Mouse (Mus musculus): ENCODE data around the gene Gm17655. TPM values are rescaled to one million over a fixed set of nuclear protein-coding genes. Genes with fewer than 3 reads are reported as not detected.
"Not testable (repeated sequence)": the region's sequence is repeated elsewhere in the genome, so short reads cannot be mapped to it uniquely, and the experiment has no call there.

Gm17655 gene
- total RNA-seq, 2 experiments from 2014 or later = 2.0 to 8.6 TPM

DNA sequence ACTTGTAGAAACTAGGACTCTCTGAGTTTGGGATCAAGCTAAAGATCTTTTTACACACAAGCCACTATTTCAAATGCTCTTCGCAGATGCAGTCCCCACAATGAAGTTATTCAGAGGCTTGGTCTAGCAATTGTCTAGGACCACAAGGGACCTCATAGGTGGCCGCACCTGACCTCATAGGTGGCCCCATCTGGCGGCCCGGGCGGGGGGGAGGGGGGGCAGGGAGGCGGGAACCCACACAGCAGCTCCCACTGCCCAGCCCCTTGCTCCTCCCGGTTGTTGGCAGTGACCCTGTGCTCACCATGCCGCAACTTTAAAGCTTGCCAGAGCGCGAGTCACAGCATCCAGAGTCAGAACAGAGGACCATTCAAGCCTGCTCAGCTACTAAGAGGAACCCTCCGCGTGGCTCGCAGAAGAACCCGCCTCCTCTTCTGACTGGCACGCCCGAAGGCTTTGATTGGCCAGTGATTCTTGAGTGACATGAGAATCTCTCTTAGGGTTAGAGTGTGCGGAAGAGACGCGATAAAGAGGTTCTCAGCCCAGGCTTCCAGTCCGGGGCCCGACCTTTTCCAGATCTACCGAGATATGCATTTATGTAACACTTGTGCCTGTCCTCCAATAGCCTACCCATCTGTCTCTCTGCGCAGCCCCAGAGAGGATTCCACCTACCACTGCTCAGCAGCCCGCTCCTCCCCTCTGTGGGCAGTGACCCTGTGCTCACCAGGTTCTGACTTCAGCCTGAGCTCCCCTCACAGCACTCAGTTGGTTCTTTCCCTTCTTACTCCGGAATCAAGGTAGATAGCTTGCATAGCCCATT, 21.9 kb upstream of the Gm17655 start, which contains the start of gene Gm35315:
Gm35315 (minus strand) TSS at position 391 of the 817 bp plus-strand sequence.
- peak; percentile 100 for ATAC-seq (replicated peaks; ENCODE audit: low FRiP score, poor library complexity, severe bottlenecking)

GRCm38 (mm10) chr5:110091546-110091945, 19.2 kb upstream of the Gm17655 start:
- no peak for ATAC-seq (replicated peaks; ENCODE audit: low FRiP score, poor library complexity, severe bottlenecking)

DNA sequence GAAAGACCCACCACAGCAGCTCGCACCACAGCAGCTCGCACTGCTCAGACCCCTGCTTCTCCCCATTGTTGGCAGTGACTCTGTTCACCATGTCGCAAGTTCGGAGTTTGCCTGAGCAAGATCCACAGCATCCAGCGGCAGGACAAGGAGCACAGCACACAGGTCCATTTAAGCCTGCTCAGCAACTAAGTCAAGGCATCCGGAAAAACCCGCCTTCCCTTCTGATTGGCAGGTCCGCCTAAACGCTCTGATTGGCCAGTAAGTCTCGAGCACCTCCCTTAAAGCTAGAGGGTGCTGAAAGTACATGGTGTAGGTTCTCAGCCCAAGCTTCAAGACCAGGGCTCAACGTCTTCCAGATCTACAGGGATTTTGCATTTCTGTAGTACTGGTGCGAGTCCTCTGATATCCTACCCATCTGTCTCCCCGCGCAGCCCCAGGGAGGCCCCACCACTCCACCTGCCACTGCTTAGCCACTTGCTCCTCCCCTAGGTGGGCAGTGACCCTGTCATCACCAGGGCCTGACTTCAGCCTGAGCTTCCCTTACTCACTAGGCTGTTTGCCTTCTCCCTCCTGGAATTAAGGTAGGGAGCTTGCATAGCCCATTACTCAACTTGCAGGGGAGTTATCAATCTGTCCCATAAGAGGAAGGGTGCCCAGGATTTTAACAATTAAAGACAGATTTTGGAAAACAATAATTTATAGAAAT, 14.0 kb upstream of the Gm17655 start:
- no peak for ATAC-seq (replicated peaks; ENCODE audit: low FRiP score, poor library complexity, severe bottlenecking)

DNA sequence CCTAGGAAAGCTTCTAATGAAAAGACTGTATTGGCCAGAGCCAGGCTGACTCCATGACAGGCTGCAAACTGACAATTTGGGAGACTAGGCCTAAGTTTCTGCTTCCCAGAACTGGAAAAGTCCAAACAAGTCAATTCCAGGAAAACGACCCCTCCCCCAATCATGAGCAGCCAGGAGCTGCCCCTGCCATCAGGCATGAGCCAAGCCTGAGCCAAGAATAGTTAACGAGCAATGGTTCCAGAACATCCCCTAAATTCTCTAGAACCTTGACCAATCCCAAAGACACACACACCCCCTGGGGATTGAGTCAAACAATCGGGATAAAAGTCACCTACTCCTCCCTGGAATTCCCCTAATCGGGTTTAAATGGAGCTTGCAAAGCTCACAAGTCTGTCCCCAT, 10.6 kb upstream of the Gm17655 start:
- no peak for ATAC-seq (replicated peaks; ENCODE audit: low FRiP score, poor library complexity, severe bottlenecking)

DNA sequence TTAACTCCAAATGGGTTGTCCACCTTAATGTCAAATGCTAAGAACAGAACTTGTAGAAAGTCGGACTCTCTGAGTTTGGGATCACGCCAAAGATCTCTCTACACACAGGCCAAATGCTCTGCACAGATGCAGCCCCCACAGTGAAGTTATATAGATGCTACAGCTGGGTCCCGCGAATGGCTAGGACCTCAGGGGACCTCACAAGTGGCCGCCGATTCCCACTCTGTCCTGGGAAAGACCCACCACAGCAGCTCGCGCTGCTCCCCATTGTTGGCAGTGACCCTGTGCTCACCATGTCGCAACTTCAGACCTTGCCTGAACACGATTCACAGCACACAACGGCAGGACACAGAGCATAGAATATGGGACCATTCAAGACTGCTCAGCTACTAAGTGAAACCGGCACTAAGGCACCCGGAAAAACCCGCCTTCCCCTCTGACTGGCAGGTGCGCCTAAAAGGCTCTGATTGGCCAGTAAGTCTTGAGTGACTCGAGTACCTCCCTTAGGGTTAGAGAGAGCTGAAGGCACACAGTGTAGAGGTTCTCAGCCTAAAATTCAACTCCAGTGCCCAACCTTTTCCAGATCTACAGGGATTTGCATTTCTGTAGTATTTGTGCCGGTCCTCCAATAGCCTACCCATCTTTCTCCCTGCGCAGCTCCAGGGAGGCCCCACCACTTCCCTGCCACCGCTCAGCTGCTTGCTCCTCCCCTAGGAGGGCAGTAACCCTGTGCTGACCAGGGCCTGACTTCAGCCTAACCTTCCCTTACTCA, 14.5 kb downstream of the Gm17655 start:
- peak; percentile 99 for ATAC-seq (replicated peaks; ENCODE audit: low FRiP score, poor library complexity, severe bottlenecking)

GRCm38 (mm10) chr5:110023694-110024427, 48.5 kb downstream of the Gm17655 start:
- ATAC-seq (replicated peaks; ENCODE audit: low FRiP score, poor library complexity, severe bottlenecking) = not testable (repeated sequence)

DNA sequence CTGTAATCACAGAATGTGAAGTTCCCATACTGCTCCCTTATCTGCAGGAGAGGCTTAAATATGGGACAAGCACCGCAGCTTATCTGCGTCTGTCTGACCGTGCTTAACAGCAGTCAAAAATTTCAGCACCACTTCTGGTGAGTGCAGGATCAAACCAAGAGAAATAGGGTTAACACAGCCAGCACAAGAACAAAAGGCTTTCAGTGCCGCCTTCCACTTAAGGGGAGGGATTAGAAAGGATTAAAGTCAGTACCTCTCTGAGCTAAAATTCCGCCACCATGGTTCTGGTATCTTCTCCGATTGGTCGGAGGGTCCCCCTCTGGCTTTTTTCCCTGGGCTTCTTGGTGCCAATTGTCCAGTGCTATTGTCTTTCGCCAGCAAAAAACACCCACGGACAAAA, 49.0 kb downstream of the Gm17655 start:
- ATAC-seq (replicated peaks; ENCODE audit: low FRiP score, poor library complexity, severe bottlenecking) = no peak

DNA sequence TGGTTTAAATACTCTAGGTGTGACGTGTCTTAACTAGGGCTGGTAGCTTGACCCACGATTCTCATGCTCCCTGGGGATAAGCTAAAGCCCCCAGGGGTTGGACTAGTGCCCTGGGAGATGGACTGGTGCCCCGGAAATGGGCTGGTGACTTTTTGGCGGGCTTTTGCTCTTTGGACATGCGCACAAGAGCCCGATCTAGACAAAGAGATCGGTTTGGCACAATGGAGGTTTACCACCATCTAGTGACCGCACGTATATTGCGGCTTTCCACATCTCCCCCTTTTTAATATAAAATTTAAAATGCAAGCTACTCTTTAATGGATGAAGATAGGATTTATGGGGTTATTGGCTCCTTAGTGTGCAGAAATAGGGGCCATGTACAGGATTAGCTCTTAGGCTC, 56.5 kb downstream of the Gm17655 start:
- ATAC-seq (replicated peaks; ENCODE audit: low FRiP score, poor library complexity, severe bottlenecking) = not testable (repeated sequence)

Other genes with a start within 250 kb of the Gm17655 start
- 0.38 and 1.5 TPM in 2 replicates for gene Gm15446, start 149.1 kb downstream of the Gm17655 start, total RNA-seq (2015; ENCODE audit: low replicate concordance)
- 1.5 and 57.6 TPM in 2 replicates for gene Gm15446, start 149.1 kb downstream of the Gm17655 start, total RNA-seq (2017; ENCODE audit: low replicate concordance)
- 8.2 and 12.3 TPM in 2 replicates for gene Zfp932, start 76.0 kb downstream of the Gm17655 start, total RNA-seq (2015; ENCODE audit: low replicate concordance)
- gene Zfp932, start 76.0 kb downstream of the Gm17655 start, total RNA-seq (2017; ENCODE audit: low replicate concordance) = 8.6 and 24.5 TPM in 2 replicates
- not detected in 2 replicates for gene Gm35315, start 21.9 kb upstream of the Gm17655 start, total RNA-seq (2015; ENCODE audit: low replicate concordance)
- 0.17 and 1.4 TPM in 2 replicates for gene Gm35315, start 21.9 kb upstream of the Gm17655 start, total RNA-seq (2017; ENCODE audit: low replicate concordance)
- not detected in 2 replicates for gene Plcxd1, start 27.5 kb upstream of the Gm17655 start, total RNA-seq (2015; ENCODE audit: low replicate concordance)
- not detected in 2 replicates for gene Plcxd1, start 27.5 kb upstream of the Gm17655 start, total RNA-seq (2017; ENCODE audit: low replicate concordance)
- 1.5 TPM in 1 of 2 replicates, not detected in the other for gene Gtpbp6, start 35.7 kb upstream of the Gm17655 start, total RNA-seq (2015; ENCODE audit: low replicate concordance)
- gene Gtpbp6, start 35.7 kb upstream of the Gm17655 start, total RNA-seq (2017; ENCODE audit: low replicate concordance) = 2.1 and 2.2 TPM in 2 replicates
- 1.5 and 4.0 TPM in 2 replicates for gene Zfp605, start 37.6 kb upstream of the Gm17655 start, total RNA-seq (2015; ENCODE audit: low replicate concordance)
- 1.1 and 1.5 TPM in 2 replicates for gene Zfp605, start 37.6 kb upstream of the Gm17655 start, total RNA-seq (2017; ENCODE audit: low replicate concordance)
- 53.5 and 67.8 TPM in 2 replicates for gene Chfr, start 63.3 kb upstream of the Gm17655 start, total RNA-seq (2015; ENCODE audit: low replicate concordance)
- gene Chfr, start 63.3 kb upstream of the Gm17655 start, total RNA-seq (2017; ENCODE audit: low replicate concordance) = 69.3 and 97.0 TPM in 2 replicates
- gene Golga3, start 104.2 kb upstream of the Gm17655 start, total RNA-seq (2015; ENCODE audit: low replicate concordance) = 5.6 and 11.1 TPM in 2 replicates
- 18.4 and 19.8 TPM in 2 replicates for gene Golga3, start 104.2 kb upstream of the Gm17655 start, total RNA-seq (2017; ENCODE audit: low replicate concordance)
- 24.0 and 31.5 TPM in 2 replicates for gene Ankle2, start 158.5 kb upstream of the Gm17655 start, total RNA-seq (2015; ENCODE audit: low replicate concordance)
- 25.6 and 41.6 TPM in 2 replicates for gene Ankle2, start 158.5 kb upstream of the Gm17655 start, total RNA-seq (2017; ENCODE audit: low replicate concordance)
- 11.9 and 14.0 TPM in 2 replicates for gene Pgam5, start 197.4 kb upstream of the Gm17655 start, total RNA-seq (2015; ENCODE audit: low replicate concordance)
- gene Pgam5, start 197.4 kb upstream of the Gm17655 start, total RNA-seq (2017; ENCODE audit: low replicate concordance) = 9.6 and 13.9 TPM in 2 replicates
- 4.2 and 8.6 TPM in 2 replicates for gene Pxmp2, start 213.7 kb upstream of the Gm17655 start, total RNA-seq (2015; ENCODE audit: low replicate concordance)
- 0.94 and 3.6 TPM in 2 replicates for gene Pxmp2, start 213.7 kb upstream of the Gm17655 start, total RNA-seq (2017; ENCODE audit: low replicate concordance)
- gene Pole, start 213.8 kb upstream of the Gm17655 start, total RNA-seq (2015; ENCODE audit: low replicate concordance) = 27.6 and 46.1 TPM in 2 replicates
- 24.4 and 25.5 TPM in 2 replicates for gene Pole, start 213.8 kb upstream of the Gm17655 start, total RNA-seq (2017; ENCODE audit: low replicate concordance)